Mouse (Mus musculus) kidney, adult 2 months (tissue): ENCODE results near the gene Srsf1.

ENCODE experiments used
- CTCF ChIP-seq: fragments of 200-500 bp; conservative IDR thresholded peaks from 2 replicates; pipeline ENCODE4 v1.5.1; 2011; ENCODE audit warnings: low read depth, mild to moderate bottlenecking, control low read depth, low read length, moderate library complexity, mixed read lengths; ENCODE audit not compliant: insufficient read depth, insufficient read length
- POLR2A ChIP-seq: fragments of 200-500 bp; IDR thresholded peaks from one replicate; pipeline ENCODE4 v1.6.1; 2011; ENCODE audit warnings: low read depth, low read length, control low read depth

DNA sequence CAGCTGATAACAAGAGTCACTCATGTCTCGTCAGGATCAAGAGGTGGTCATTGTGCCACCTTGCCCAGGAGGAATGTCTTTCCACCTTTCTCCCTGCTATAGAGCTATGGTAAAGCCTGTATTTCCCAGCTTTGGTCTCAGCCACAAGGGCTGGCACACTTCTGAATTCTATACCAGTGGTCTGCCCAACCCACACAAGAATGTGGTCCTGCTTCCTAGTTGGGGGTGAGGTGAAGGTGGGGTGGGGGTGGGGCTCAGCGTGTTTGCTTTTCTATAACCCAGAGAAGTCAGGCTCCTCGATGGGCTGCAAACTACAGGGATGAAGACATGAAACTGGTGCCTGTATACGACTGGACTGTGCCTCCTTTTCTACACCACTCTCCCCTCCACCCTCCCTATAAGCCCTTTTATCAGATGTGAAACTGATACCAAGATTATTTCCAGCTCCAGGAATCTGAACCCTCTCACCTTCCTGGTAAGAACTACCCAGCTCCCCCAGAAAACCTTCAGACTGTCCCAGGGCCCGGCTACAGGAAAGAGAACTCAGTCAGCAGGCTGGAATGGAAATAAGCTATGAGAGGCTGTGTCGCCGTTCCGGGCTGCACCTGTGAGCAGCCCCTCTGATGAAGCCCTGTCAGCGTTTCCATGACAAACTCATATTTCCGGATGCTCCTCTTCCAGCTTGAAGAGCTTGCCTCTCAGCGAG is 35.8 kb upstream of the Srsf1 start:
- TF ChIP-seq CTCF (no peak), POLR2A (no peak)
